Mouse (Mus musculus): Measurements from ENCODE around the gene Ero1l. TPM values are rescaled to one million over a fixed set of nuclear protein-coding genes. Genes with fewer than 3 reads are reported as not detected.

The Ero1l gene
- polyA plus RNA-seq (2014; fragmentation: Nextera tagmentation; extraction: Ambion mirVana), result 42.3 and 53.0 TPM in 2 replicates

- ATAC-seq (replicated peaks; ENCODE audit: insufficient number of reproducible peaks, low FRiP score, low TSS enrichment), result peak; percentile 94
- no peaks in the 10 kb centered on the region for H3K27me3 ChIP-seq (ENCODE audit: control insufficient read depth, insufficient read depth, low read length)
- 2% methylated on average over 50 of the region's 74 CpGs for WGBS (ENCODE audit: insufficient replicate concordance)
- H3K4me3 ChIP-seq (ENCODE audit: low read depth, low read length), result peak within 1 kb of the TSS; percentile 91
- peak within 1 kb of the TSS; percentile 78 for H3K4me2 ChIP-seq
- peak within 1 kb of the TSS; percentile 92 for H3K9ac ChIP-seq (ENCODE audit: low read depth, low read length)
- no peaks in the 10 kb centered on the region for H3K9me3 ChIP-seq (replicated peaks; ENCODE audit: control insufficient read depth, low read length)
- H3K27ac ChIP-seq (ENCODE audit: low read depth, low read length), result peak within 1 kb of the TSS; percentile 96
- no peaks in the 10 kb centered on the region for H3K36me3 ChIP-seq (ENCODE audit: control insufficient read depth, insufficient read depth, low read length)
- H3K4me1 ChIP-seq (ENCODE audit: control insufficient read depth, insufficient read depth, low read length), result peaks cover 6% of the 10 kb centered on the region; the same call in 1 of the 2 replicates
These were observed at the start of gene Ero1l for GRCm38 (mm10) chr14:45318426-45319236. Gene Ero1l, minus strand, starts transcription at chr14:45318771.

GRCm38 (mm10) chr14:45365196-45365587, 46.6 kb upstream of the Ero1l start:
- H3K9me3 ChIP-seq (replicated peaks; ENCODE audit: control insufficient read depth, low read length), result no peaks in the 10 kb centered on the region
- no peaks in the 10 kb centered on the region for H3K4me1 ChIP-seq (ENCODE audit: control insufficient read depth, insufficient read depth, low read length)
- no peak for ATAC-seq (replicated peaks; ENCODE audit: insufficient number of reproducible peaks, low FRiP score, low TSS enrichment)
- H3K4me3 ChIP-seq (ENCODE audit: low read depth, low read length), result no peak overlapping the region
- H3K36me3 ChIP-seq (ENCODE audit: control insufficient read depth, insufficient read depth, low read length), result peaks cover 10% of the 10 kb centered on the region
- WGBS (ENCODE audit: insufficient replicate concordance), result 84% methylated on average over 6 of the region's 6 CpGs
- no peak overlapping the region for H3K4me2 ChIP-seq
- no peaks in the 10 kb centered on the region for H3K27me3 ChIP-seq (ENCODE audit: control insufficient read depth, insufficient read depth, low read length)
- no peak overlapping the region for H3K9ac ChIP-seq (ENCODE audit: low read depth, low read length)
- no peak overlapping the region for H3K27ac ChIP-seq (ENCODE audit: low read depth, low read length)

DNA sequence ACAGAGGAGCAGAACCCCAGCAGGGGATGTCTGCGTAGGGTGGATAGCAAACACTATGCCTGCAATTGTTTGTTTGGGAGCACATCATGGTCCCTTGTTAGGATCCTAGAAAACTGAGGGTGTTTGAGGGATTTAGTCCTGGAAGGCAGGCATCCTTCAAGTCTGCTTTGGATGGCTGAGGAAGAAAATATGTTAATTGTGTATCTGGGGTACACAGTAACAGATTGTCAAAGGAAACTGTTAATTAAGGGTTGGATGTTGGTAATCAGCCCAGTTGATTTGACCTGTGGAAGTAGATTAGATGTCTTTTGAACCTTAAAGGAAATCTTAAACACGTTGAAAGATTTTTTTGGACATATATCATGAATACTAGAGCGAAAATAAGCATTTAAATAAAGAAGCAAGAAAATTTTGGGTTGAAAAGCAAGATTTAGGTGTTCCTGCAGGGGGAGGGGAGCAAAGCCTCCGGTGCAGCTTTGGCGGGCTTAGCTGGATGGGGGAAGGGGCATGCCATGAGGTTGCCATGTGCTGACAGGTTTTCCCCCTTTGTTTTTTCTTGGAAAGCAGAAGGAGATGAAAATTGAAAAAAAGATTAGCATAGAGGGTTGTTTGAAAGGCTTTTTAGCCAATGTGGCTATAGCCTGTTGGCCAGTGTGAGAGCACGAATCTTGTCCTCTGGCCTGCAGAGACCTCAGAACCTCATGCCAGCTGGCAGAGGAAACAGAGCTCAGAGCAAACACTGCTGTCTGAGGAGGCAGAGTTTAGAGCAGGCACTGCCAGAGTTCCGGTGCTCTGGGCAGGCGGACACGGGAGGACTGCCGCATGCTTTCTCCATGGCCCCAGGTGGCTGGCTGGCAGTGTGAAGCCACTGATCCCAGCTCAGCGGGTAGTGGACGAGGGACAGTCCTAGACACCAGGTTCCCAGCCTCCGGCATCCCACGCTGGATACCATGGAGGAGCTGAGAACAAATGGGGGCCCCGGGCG, 45.9 kb upstream of the Ero1l start:
- H3K4me3 ChIP-seq (ENCODE audit: low read depth, low read length), result no peak overlapping the region
- H3K9me3 ChIP-seq (replicated peaks; ENCODE audit: control insufficient read depth, low read length), result no peaks in the 10 kb centered on the region
- H3K4me2 ChIP-seq, result no peak overlapping the region
- no peak overlapping the region for H3K9ac ChIP-seq (ENCODE audit: low read depth, low read length)
- peaks cover 4% of the 10 kb centered on the region for H3K36me3 ChIP-seq (ENCODE audit: control insufficient read depth, insufficient read depth, low read length)
- no peaks in the 10 kb centered on the region for H3K27me3 ChIP-seq (ENCODE audit: control insufficient read depth, insufficient read depth, low read length)
- no peak for ATAC-seq (replicated peaks; ENCODE audit: insufficient number of reproducible peaks, low FRiP score, low TSS enrichment)
- H3K27ac ChIP-seq (ENCODE audit: low read depth, low read length), result no peak overlapping the region
- no peaks in the 10 kb centered on the region for H3K4me1 ChIP-seq (ENCODE audit: control insufficient read depth, insufficient read depth, low read length)
- WGBS (ENCODE audit: insufficient replicate concordance), result 77% methylated on average over 16 of the region's 16 CpGs

- under 1% methylated on average over 68 of the region's 93 CpGs for WGBS (ENCODE audit: insufficient replicate concordance)
These were observed 32.6 kb upstream of the Ero1l start, which contains the start of gene Styx for GRCm38 (mm10) chr14:45350931-45351859. Gene Styx, plus strand, starts transcription at chr14:45351093.

DNA sequence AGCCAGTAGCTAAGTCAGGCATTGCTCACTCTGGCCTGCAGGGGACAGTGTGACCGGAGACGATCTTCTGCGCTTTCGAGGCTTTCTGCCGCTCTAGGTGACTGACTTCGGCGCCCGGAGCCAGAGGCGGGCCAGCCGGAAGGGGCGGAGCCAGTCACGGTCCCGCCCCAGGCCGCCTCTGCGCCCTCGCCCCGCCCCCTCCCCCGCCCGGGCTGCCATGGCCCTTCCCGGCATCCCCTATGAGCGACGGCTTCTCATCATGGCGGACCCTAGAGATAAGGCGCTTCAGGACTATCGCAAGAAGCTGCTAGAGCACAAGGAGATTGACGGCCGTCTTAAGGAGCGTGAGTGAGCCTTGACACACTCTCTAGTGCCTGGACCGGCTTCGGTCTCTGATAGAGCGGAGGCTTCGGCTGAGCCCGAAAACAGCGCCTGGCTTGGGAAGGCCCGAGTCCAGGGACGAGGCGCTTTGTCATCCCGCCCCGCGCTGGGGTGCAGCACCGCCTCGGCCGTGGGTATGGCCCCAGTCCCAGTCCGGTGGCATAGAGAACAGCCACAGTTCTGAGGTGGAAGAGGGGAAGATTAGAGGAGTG, 11.1 kb upstream of the Ero1l start, which contains the start of gene Psmc6:
Gene Psmc6 (plus strand): TSS at position 200 of the 593 bp plus-strand sequence.
- ATAC-seq (replicated peaks; ENCODE audit: insufficient number of reproducible peaks, low FRiP score, low TSS enrichment), result peak; percentile 97
- Histone ChIP-seq H3K36me3 (ENCODE audit: control insufficient read depth, insufficient read depth, low read length) (peaks cover 11% of the 10 kb centered on the region), H3K4me3 (ENCODE audit: low read depth, low read length) (peak within 1 kb of the TSS; percentile 96), H3K4me1 (ENCODE audit: control insufficient read depth, insufficient read depth, low read length) (no peaks in the 10 kb centered on the region), H3K27ac (ENCODE audit: low read depth, low read length) (peak within 1 kb of the TSS; percentile 91), H3K4me2 (peak within 1 kb of the TSS; percentile 75), H3K9me3 (replicated peaks; ENCODE audit: control insufficient read depth, low read length) (no peaks in the 10 kb centered on the region), H3K9ac (ENCODE audit: low read depth, low read length) (peak within 1 kb of the TSS; percentile 88), H3K27me3 (ENCODE audit: control insufficient read depth, insufficient read depth, low read length) (no peaks in the 10 kb centered on the region)
- under 1% methylated on average over 40 of the region's 44 CpGs for WGBS (ENCODE audit: insufficient replicate concordance)

More at GRCm38 (mm10) chr14:45350931-45351859, 32.6 kb upstream of the Ero1l start, which contains the start of gene Styx:
- Histone ChIP-seq H3K4me2 (peak within 1 kb of the TSS; percentile 75), H3K27me3 (ENCODE audit: control insufficient read depth, insufficient read depth, low read length) (no peaks in the 10 kb centered on the region), H3K36me3 (ENCODE audit: control insufficient read depth, insufficient read depth, low read length) (peaks cover 4% of the 10 kb centered on the region; the same call in 1 of the 2 replicates), H3K27ac (ENCODE audit: low read depth, low read length) (peak within 1 kb of the TSS; percentile 83), H3K9me3 (replicated peaks; ENCODE audit: control insufficient read depth, low read length) (no peaks in the 10 kb centered on the region), H3K9ac (ENCODE audit: low read depth, low read length) (peak within 1 kb of the TSS; percentile 77), H3K4me3 (ENCODE audit: low read depth, low read length) (peak within 1 kb of the TSS; percentile 81), H3K4me1 (ENCODE audit: control insufficient read depth, insufficient read depth, low read length) (peaks cover 8% of the 10 kb centered on the region)
- ATAC-seq (replicated peaks; ENCODE audit: insufficient number of reproducible peaks, low FRiP score, low TSS enrichment), result peak; percentile 98

GRCm38 (mm10) chr14:45329018-45329588, 10.5 kb upstream of the Ero1l start:
- H3K27ac ChIP-seq (ENCODE audit: low read depth, low read length), result no peak overlapping the region
- H3K36me3 ChIP-seq (ENCODE audit: control insufficient read depth, insufficient read depth, low read length), result peaks cover 11% of the 10 kb centered on the region
- peak overlapping the region; percentile 88; the same call in 1 of the 2 replicates for H3K9ac ChIP-seq (ENCODE audit: low read depth, low read length)
- no peaks in the 10 kb centered on the region for H3K9me3 ChIP-seq (replicated peaks; ENCODE audit: control insufficient read depth, low read length)
- H3K4me3 ChIP-seq (ENCODE audit: low read depth, low read length), result peak overlapping the region; percentile 96
- WGBS (ENCODE audit: insufficient replicate concordance), result 13% methylated on average over 8 of the region's 8 CpGs
- no peaks in the 10 kb centered on the region for H3K4me1 ChIP-seq (ENCODE audit: control insufficient read depth, insufficient read depth, low read length)
- H3K27me3 ChIP-seq (ENCODE audit: control insufficient read depth, insufficient read depth, low read length), result no peaks in the 10 kb centered on the region
- ATAC-seq (replicated peaks; ENCODE audit: insufficient number of reproducible peaks, low FRiP score, low TSS enrichment), result peak; percentile 24
- peak overlapping the region; percentile 60 for H3K4me2 ChIP-seq

DNA sequence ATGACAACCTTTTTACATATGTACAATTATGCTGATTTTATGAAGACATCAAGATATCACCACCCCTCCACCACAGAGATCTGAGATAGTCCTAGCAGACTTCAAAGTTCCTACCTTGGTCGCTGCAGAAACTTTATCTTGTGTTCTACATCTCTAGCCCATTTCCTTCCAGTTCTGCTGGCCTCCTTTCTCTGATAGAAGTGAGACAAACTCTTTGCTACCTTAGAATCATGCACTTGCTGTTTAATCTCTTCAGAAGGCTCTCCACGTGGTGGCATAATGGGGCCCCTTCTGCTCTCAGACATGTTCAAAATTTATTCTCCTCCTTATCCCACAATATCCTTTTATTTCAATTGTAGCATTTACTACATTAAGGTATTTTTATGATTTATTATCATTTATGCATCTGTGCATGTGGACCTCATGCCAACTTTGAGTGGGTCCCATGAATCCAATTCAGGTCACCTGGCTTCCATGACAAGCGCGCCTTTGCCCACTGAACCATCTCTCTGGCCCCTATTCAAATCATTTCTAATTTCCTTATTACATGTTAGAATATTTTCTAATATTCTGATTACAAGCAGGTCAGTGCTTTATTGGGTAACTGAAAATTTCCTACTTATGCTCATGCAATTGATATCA, 9.6 kb upstream of the Ero1l start:
- Histone ChIP-seq H3K9me3 (replicated peaks; ENCODE audit: control insufficient read depth, low read length) (no peaks in the 10 kb centered on the region), H3K9ac (ENCODE audit: low read depth, low read length) (no peak overlapping the region), H3K36me3 (ENCODE audit: control insufficient read depth, insufficient read depth, low read length) (peaks cover 5% of the 10 kb centered on the region), H3K27me3 (ENCODE audit: control insufficient read depth, insufficient read depth, low read length) (no peaks in the 10 kb centered on the region), H3K4me3 (ENCODE audit: low read depth, low read length) (no peak overlapping the region), H3K4me2 (no peak overlapping the region), H3K4me1 (ENCODE audit: control insufficient read depth, insufficient read depth, low read length) (no peaks in the 10 kb centered on the region), H3K27ac (ENCODE audit: low read depth, low read length) (no peak overlapping the region)
- ATAC-seq (replicated peaks; ENCODE audit: insufficient number of reproducible peaks, low FRiP score, low TSS enrichment), result no peak
- WGBS (ENCODE audit: insufficient replicate concordance), result 85% methylated on average over 4 of the region's 4 CpGs

Data from heart, embryonic 11.5 days (tissue).